Mouse (Mus musculus): ENCODE data around the gene Ppp1r12b.

The Ppp1r12b gene

GRCm38 (mm10) chr1:134741433-134741832 is 214.3 kb downstream of the Ppp1r12b start:
- ATAC-seq (ENCODE audit: insufficient number of reproducible peaks, low FRiP score, low TSS enrichment), result no peak

- ATAC-seq (ENCODE audit: insufficient number of reproducible peaks, low FRiP score, low TSS enrichment), result peak; percentile 59; the same call in 1 of the 2 replicates
These were observed 218.3 kb downstream of the Ppp1r12b start for GRCm38 (mm10) chr1:134737463-134737862.

- no peak for ATAC-seq (ENCODE audit: insufficient number of reproducible peaks, low FRiP score, low TSS enrichment)
These were observed 222.1 kb downstream of the Ppp1r12b start for GRCm38 (mm10) chr1:134733659-134734058.

- ATAC-seq (ENCODE audit: insufficient number of reproducible peaks, low FRiP score, low TSS enrichment), result no peak
These were observed 228.5 kb downstream of the Ppp1r12b start for GRCm38 (mm10) chr1:134727256-134727655.

GRCm38 (mm10) chr1:134726480-134726879 is 229.3 kb downstream of the Ppp1r12b start:
- no peak for ATAC-seq (ENCODE audit: insufficient number of reproducible peaks, low FRiP score, low TSS enrichment)

- peak; percentile 56 for ATAC-seq (ENCODE audit: insufficient number of reproducible peaks, low FRiP score, low TSS enrichment)
These were observed 230.5 kb downstream of the Ppp1r12b start for GRCm38 (mm10) chr1:134725276-134725675.

GRCm38 (mm10) chr1:134722891-134723290 is 232.9 kb downstream of the Ppp1r12b start:
- ATAC-seq (ENCODE audit: insufficient number of reproducible peaks, low FRiP score, low TSS enrichment), result 0 out of 2 replicates have a peak, but pooled peaks have one; percentile 13

- ATAC-seq (ENCODE audit: insufficient number of reproducible peaks, low FRiP score, low TSS enrichment), result no peak
These were observed 234.3 kb downstream of the Ppp1r12b start for GRCm38 (mm10) chr1:134721486-134721885.

GRCm38 (mm10) chr1:134719718-134720304 is 235.9 kb downstream of the Ppp1r12b start:
- ATAC-seq (ENCODE audit: insufficient number of reproducible peaks, low FRiP score, low TSS enrichment), result no peak

GRCm38 (mm10) chr1:134715092-134715491 is 240.7 kb downstream of the Ppp1r12b start:
- no peak for ATAC-seq (ENCODE audit: insufficient number of reproducible peaks, low FRiP score, low TSS enrichment)

- 0 out of 2 replicates have a peak, but pooled peaks have one; percentile 4 for ATAC-seq (ENCODE audit: insufficient number of reproducible peaks, low FRiP score, low TSS enrichment)
These were observed 241.6 kb downstream of the Ppp1r12b start for GRCm38 (mm10) chr1:134714166-134714565.

- ATAC-seq (ENCODE audit: insufficient number of reproducible peaks, low FRiP score, low TSS enrichment), result no peak
These were observed 242.2 kb downstream of the Ppp1r12b start for GRCm38 (mm10) chr1:134713421-134713969.

- no peak for ATAC-seq (ENCODE audit: insufficient number of reproducible peaks, low FRiP score, low TSS enrichment)
These were observed 242.9 kb downstream of the Ppp1r12b start for GRCm38 (mm10) chr1:134712781-134713299.

- ATAC-seq (ENCODE audit: insufficient number of reproducible peaks, low FRiP score, low TSS enrichment), result no peak
These were observed 244.1 kb downstream of the Ppp1r12b start for GRCm38 (mm10) chr1:134711653-134712052.

GRCm38 (mm10) chr1:134711061-134711460 is 244.7 kb downstream of the Ppp1r12b start:
- no peak for ATAC-seq (ENCODE audit: insufficient number of reproducible peaks, low FRiP score, low TSS enrichment)

- ATAC-seq (ENCODE audit: insufficient number of reproducible peaks, low FRiP score, low TSS enrichment), result no peak
These were observed 246.1 kb downstream of the Ppp1r12b start for GRCm38 (mm10) chr1:134709411-134710306.

GRCm38 (mm10) chr1:134708801-134709385 is 246.8 kb downstream of the Ppp1r12b start:
- peak; percentile 27; the same call in 1 of the 2 replicates for ATAC-seq (ENCODE audit: insufficient number of reproducible peaks, low FRiP score, low TSS enrichment)

- ATAC-seq (ENCODE audit: insufficient number of reproducible peaks, low FRiP score, low TSS enrichment), result no peak
These were observed 247.5 kb downstream of the Ppp1r12b start for GRCm38 (mm10) chr1:134708274-134708673.

- no peak for ATAC-seq (ENCODE audit: insufficient number of reproducible peaks, low FRiP score, low TSS enrichment)
These were observed 248.2 kb downstream of the Ppp1r12b start for GRCm38 (mm10) chr1:134707516-134707915.

GRCm38 (mm10) chr1:134706549-134706948 is 249.2 kb downstream of the Ppp1r12b start:
- no peak for ATAC-seq (ENCODE audit: insufficient number of reproducible peaks, low FRiP score, low TSS enrichment)

All from cerebellum, adult (tissue).